Mouse (Mus musculus) heart, embryonic 14.5 days (tissue): Measurements from ENCODE around the gene Fam227b. TPM values are rescaled to one million over a fixed set of nuclear protein-coding genes. Genes with fewer than 3 reads are reported as not detected.

Source experiments
- ATAC-seq: fragments of 200-750 bp; cut with Nextera tagmentation; 2 replicates; pipeline ENCODE4 v1.8.0; 2017; ENCODE audit warnings: low read depth, moderate TSS enrichment; ENCODE audit not compliant: insufficient number of reproducible peaks, insufficient read depth, low FRiP score
- H3K27ac ChIP-seq, 2 experiments: fragments of 200-500 bp in 1 of 2; fragments of 300-500 bp in 1 of 2; sonication (generic) in 1 of 2; replicated peaks in 1 of 2; 2 replicates each; pipeline ENCODE4 v1.5.1; 2012 to 2014; ENCODE audit warnings: low read depth in 2 of 2, low read length in 2 of 2, control low read depth in 1 of 2, mild to moderate bottlenecking in 1 of 2, mixed read lengths in 1 of 2; ENCODE audit not compliant: control insufficient read depth in 1 of 2, insufficient read depth in 1 of 2
- H3K27me3 ChIP-seq: fragments of 300-500 bp; sonication (generic); 2 replicates; pipeline ENCODE4 v1.6.1; 2014; ENCODE audit warnings: mild to moderate bottlenecking, low read length, control low read depth; ENCODE audit not compliant: control insufficient read depth, insufficient read depth
- H3K36me3 ChIP-seq: fragments of 300-500 bp; sonication (generic); 2 replicates; pipeline ENCODE4 v1.6.1; 2014; ENCODE audit warnings: mild to moderate bottlenecking, control low read depth, low read length, mixed read lengths; ENCODE audit not compliant: control insufficient read depth, insufficient read depth
- H3K4me1 ChIP-seq, 2 experiments: fragments of 200-500 bp in 1 of 2; fragments of 300-500 bp in 1 of 2; sonication (generic) in 1 of 2; 2 replicates each; pipeline ENCODE4 v1.6.1; 2012 to 2014; ENCODE audit warnings: low read length in 2 of 2, control low read depth in 1 of 2, mixed read lengths in 1 of 2; ENCODE audit not compliant: control insufficient read depth in 2 of 2, insufficient read depth in 2 of 2
- H3K4me2 ChIP-seq: fragments of 300-500 bp; sonication (generic); 2 replicates; pipeline ENCODE4 v1.6.1; 2014; ENCODE audit warnings: mild to moderate bottlenecking, low read length
- H3K4me3 ChIP-seq, 2 experiments: fragments of 200-500 bp in 1 of 2; fragments of 300-500 bp in 1 of 2; sonication (generic) in 1 of 2; 2 replicates each; pipeline ENCODE4 v1.5.1; 2012 to 2014; ENCODE audit warnings: low read length in 2 of 2, mild to moderate bottlenecking in 2 of 2, control low read depth in 1 of 2, low read depth in 1 of 2, moderate library complexity in 1 of 2; ENCODE audit not compliant: control insufficient read depth in 1 of 2, insufficient read depth in 1 of 2
- H3K9ac ChIP-seq: fragments of 300-500 bp; sonication (generic); 2 replicates; pipeline ENCODE4 v1.6.1; 2014; ENCODE audit warnings: mild to moderate bottlenecking, low read length
- H3K9me3 ChIP-seq: fragments of 300-500 bp; sonication (generic); 2 replicates; pipeline ENCODE4 v1.6.1; 2016; ENCODE audit warnings: low read length, control low read depth; ENCODE audit not compliant: control insufficient read depth
- WGBS: fragments of 180-500 bp; shearing (Covaris S2); extraction: QIAGEN DNeasy Blood & Tissue Kit; methylation state at CpG from one replicate; pipeline ENCODE4 v1.1.7; 2014; 5-methylcytosine and 5-hydroxymethylcytosine counted together
- polyA plus RNA-seq: library from polyadenylated mRNA; unstranded; fragments of >200 nt; fragmentation: Nextera tagmentation; extraction: Ambion mirVana; gene quantifications from 2 replicates; pipeline ENCODE4 v1.2.1, GENCODE M21; 2014

Gene Fam227b
- polyA plus RNA-seq, 1 experiment from 2014 or later = 0.12 TPM

DNA sequence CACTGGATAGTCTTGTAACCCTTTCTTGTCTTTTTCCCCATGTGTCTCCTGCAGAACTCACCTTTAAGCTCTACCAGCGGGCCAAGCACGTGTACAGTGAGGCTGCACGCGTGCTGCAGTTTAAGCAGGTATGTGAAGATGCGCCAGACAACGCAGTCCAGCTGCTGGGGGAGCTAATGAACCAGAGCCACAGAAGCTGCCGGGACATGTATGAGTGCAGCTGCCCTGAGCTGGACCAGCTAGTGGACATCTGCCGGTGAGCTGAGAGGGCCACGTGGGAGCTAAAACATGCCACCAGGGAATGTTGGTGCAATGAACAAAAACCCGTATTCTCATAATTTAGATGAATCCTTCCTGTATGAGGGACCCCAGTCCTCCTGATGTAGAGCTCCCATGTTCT, 176.6 kb downstream of the Fam227b start:
- peaks cover under 1 to 8% of the 10 kb centered on the region in 2 experiments; a peak in 1 of 4 replicates for H3K4me1 ChIP-seq
- H3K4me2 ChIP-seq = no peak overlapping the region
- no peak overlapping the region for H3K9ac ChIP-seq
- 0 out of 2 replicates have a peak, but pooled peaks cover 5% of the 10 kb centered on the region for H3K36me3 ChIP-seq
- WGBS = 89% methylated on average over 10 of the region's 10 CpGs
- H3K27ac ChIP-seq = no peak overlapping the region
- no peak overlapping the region for H3K4me3 ChIP-seq
- ATAC-seq = no peak
- no peaks in the 10 kb centered on the region for H3K9me3 ChIP-seq
- H3K27me3 ChIP-seq = no peaks in the 10 kb centered on the region

DNA sequence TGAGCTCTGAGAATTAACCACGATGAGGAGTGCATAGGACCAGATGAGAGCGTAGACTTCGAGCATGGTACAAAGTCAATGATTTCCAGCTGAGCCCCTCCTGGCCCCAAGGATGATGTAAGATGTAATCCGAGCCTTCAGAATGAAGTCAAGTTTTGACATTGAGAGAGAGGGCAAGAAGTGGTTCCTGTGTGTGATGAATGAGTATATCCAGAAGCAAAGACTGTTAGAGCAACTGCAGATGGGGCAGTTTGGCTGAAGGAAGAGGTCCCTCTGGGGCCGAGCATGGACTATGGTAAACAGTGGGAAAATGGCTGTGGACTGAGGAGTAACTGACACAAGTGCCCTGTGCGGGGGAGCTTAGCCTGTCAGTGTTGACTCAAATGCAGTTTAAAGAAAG, 178.6 kb downstream of the Fam227b start:
- 56% methylated on average over 6 of the region's 6 CpGs for WGBS
- H3K9ac ChIP-seq = no peak overlapping the region
- H3K4me2 ChIP-seq = no peak overlapping the region
- H3K36me3 ChIP-seq = 0 out of 2 replicates have a peak, but pooled peaks cover 4% of the 10 kb centered on the region
- no peaks in the 10 kb centered on the region for H3K27me3 ChIP-seq
- H3K27ac ChIP-seq = no peak overlapping the region
- no peak for ATAC-seq
- no peaks in the 10 kb centered on the region for H3K9me3 ChIP-seq
- no peak overlapping the region for H3K4me3 ChIP-seq
- peaks cover 2 to 11% of the 10 kb centered on the region in 2 experiments; a peak in 1 of 4 replicates for H3K4me1 ChIP-seq

- Histone ChIP-seq H3K4me1 (0 out of 4 replicates have a peak, but pooled peaks cover 2 to 11% of the 10 kb centered on the region in 2 experiments), H3K27me3 (no peaks in the 10 kb centered on the region), H3K36me3 (no peaks in the 10 kb centered on the region), H3K4me3 (no peak overlapping the region), H3K4me2 (no peak overlapping the region), H3K9me3 (no peaks in the 10 kb centered on the region), H3K27ac (no peak overlapping the region), H3K9ac (no peak overlapping the region)
- 75% methylated on average over 1 of the region's 1 CpGs for WGBS
- no peak for ATAC-seq
These were observed 183.0 kb downstream of the Fam227b start for GRCm38 (mm10) chr2:125968811-125969210.

DNA sequence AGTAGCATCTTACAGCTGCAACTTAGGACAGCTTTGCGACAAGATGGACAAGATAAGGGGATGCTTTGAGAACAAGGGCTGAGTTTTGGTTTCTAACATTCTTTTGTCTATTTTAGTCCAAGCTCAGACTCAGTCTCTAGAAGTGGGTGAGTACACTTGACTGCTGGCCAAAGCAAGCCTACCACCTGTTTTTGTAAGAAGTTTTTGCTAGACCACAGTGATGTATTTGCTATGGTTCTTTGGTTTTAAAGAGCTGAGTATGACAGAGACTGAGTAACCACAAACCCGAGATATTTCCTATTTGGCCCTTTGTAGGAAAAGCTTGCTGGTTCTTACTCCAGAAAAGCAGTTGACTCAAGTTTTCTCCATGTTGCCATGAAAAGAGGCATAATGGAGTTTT, 203.6 kb downstream of the Fam227b start:
- H3K4me1 ChIP-seq = no peaks in the 10 kb centered on the region
- 91% methylated on average over 2 of the region's 2 CpGs for WGBS
- H3K36me3 ChIP-seq = peaks cover 27% of the 10 kb centered on the region
- H3K4me3 ChIP-seq = no peak overlapping the region
- H3K27me3 ChIP-seq = no peaks in the 10 kb centered on the region
- ATAC-seq = no peak
- H3K27ac ChIP-seq = no peak overlapping the region
- no peak overlapping the region for H3K4me2 ChIP-seq
- no peak overlapping the region for H3K9ac ChIP-seq
- no peaks in the 10 kb centered on the region for H3K9me3 ChIP-seq

DNA sequence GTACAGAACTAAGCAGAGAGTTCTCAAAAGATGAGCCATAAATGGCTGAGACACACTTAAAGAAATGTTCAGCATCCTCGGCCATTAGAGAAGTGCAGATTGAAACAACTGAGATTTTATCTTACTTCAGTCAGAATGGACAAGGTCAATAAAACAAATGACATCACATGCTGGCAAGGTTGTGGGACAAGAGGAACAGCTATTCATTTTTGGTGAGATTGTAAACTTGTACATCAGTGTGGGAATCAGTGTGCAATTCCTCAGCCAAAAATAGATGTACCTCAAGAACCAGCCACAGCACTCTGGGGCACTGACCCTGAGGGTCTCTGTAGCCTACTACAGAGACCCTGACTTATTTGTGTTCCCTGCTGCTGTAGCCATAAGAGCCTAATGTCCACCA, 208.5 kb downstream of the Fam227b start:
- H3K4me3 ChIP-seq = no peak overlapping the region
- no peaks in the 10 kb centered on the region for H3K27me3 ChIP-seq
- 71% methylated on average over 1 of the region's 1 CpGs for WGBS
- H3K4me2 ChIP-seq = no peak overlapping the region
- no peak overlapping the region for H3K27ac ChIP-seq
- no peak overlapping the region for H3K9ac ChIP-seq
- ATAC-seq = no peak
- H3K4me1 ChIP-seq = peaks cover 7 to 8% of the 10 kb centered on the region in 2 experiments; a peak in 3 of 4 replicates
- peaks cover 13% of the 10 kb centered on the region for H3K36me3 ChIP-seq
- no peaks in the 10 kb centered on the region for H3K9me3 ChIP-seq

- 43% methylated on average over 6 of the region's 6 CpGs for WGBS
- no peak overlapping the region for H3K4me2 ChIP-seq
- ATAC-seq = 0 out of 2 replicates have a peak, but pooled peaks have one; percentile 21
- H3K9ac ChIP-seq = no peak overlapping the region
- H3K36me3 ChIP-seq = no peaks in the 10 kb centered on the region
- H3K4me1 ChIP-seq = peaks cover 7 to 8% of the 10 kb centered on the region in 2 experiments; a peak in 3 of 4 replicates
- H3K27ac ChIP-seq = peak overlapping the region; percentile 14 to 17; a peak in 2 of 4 replicates
- no peaks in the 10 kb centered on the region for H3K27me3 ChIP-seq
- H3K4me3 ChIP-seq = no peak overlapping the region
- H3K9me3 ChIP-seq = no peaks in the 10 kb centered on the region
These were observed 210.6 kb downstream of the Fam227b start for GRCm38 (mm10) chr2:125941111-125941785.

DNA sequence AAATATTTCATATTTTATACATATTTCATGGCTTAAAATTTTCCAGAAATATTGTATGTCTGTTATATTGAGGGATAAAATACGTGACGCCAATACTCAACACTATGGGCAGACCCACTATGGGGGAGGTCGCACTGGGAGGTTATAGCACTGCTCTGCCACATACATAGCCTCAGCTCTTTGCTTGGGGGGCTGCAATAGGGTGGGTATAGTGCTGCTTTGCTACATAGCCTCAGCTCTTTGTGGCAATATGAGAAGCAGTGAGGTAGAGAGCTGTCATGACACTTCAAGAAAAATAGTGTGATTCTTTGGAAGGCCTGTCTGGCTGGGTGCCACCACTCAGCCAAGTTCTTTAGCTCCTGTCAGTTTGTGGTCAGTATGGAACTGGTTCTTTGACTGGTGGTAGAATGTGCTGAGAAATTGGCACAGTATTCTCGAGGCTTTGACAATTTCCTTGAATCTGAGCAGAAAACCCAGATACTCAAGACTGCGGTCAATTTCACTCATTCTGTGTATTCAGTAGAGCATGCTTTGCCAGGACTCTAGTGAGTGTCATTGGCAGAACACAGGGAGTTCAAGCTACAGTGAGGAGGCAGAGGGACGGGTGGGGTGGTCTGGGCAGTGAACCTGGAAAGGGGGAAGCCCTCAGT, 212.7 kb downstream of the Fam227b start:
- Histone ChIP-seq H3K27ac (no peak overlapping the region), H3K4me3 (no peak overlapping the region), H3K4me1 (peaks cover 7 to 8% of the 10 kb centered on the region in 2 experiments; a peak in 3 of 4 replicates), H3K27me3 (no peaks in the 10 kb centered on the region), H3K36me3 (no peaks in the 10 kb centered on the region), H3K9ac (no peak overlapping the region), H3K4me2 (no peak overlapping the region), H3K9me3 (no peaks in the 10 kb centered on the region)
- ATAC-seq = no peak
- WGBS = 86% methylated on average over 6 of the region's 6 CpGs
